Mouse (Mus musculus): ENCODE data around the gene Ush1g. TPM values are rescaled to one million over a fixed set of nuclear protein-coding genes. Genes with fewer than 3 reads are reported as not detected.

Ush1g gene
- polyA plus RNA-seq, 1 experiment from 2014 or later = 0.52 TPM

- Histone ChIP-seq H3K27me3 (replicated peaks; ENCODE audit: control insufficient read depth, insufficient read depth, low read length) (peaks cover 8% of the 10 kb centered on the region), H3K9ac (ENCODE audit: low read depth, low read length) (no peak overlapping the region), H3K27ac (ENCODE audit: low read depth, low read length) (no peak overlapping the region), H3K4me2 (no peak overlapping the region), H3K9me3 (ENCODE audit: control insufficient read depth, low read length) (no peaks in the 10 kb centered on the region), H3K4me1 (replicated peaks; ENCODE audit: control insufficient read depth, insufficient read depth, low read length) (no peaks in the 10 kb centered on the region; the same call in 1 of the 2 replicates), H3K4me3 (ENCODE audit: low read depth, low read length) (no peak overlapping the region), H3K36me3 (ENCODE audit: control insufficient read depth, insufficient read depth, low read length) (no peaks in the 10 kb centered on the region)
- ATAC-seq (replicated peaks; ENCODE audit: low FRiP score) (no peak), DNase-seq (ENCODE audit: low spot score) (no peak)
- 43% methylated on average over 3 of the region's 3 CpGs for WGBS
Observed at GRCm38 (mm10) chr11:115359293-115359692, 37.5 kb upstream of the Ush1g start.

- ATAC-seq (replicated peaks; ENCODE audit: low FRiP score) = no peak
- H3K9ac ChIP-seq (ENCODE audit: low read depth, low read length) = no peak overlapping the region
Observed at GRCm38 (mm10) chr11:115358468-115358867, 36.6 kb upstream of the Ush1g start.

GRCm38 (mm10) chr11:115354183-115354582 lies 32.3 kb upstream of the Ush1g start:
- no peak for ATAC-seq (replicated peaks; ENCODE audit: low FRiP score)
- Histone ChIP-seq H3K9me3 (ENCODE audit: control insufficient read depth, low read length) (no peaks in the 10 kb centered on the region), H3K9ac (ENCODE audit: low read depth, low read length) (no peak overlapping the region), H3K4me3 (ENCODE audit: low read depth, low read length) (no peak overlapping the region), H3K4me2 (no peak overlapping the region), H3K36me3 (ENCODE audit: control insufficient read depth, insufficient read depth, low read length) (no peaks in the 10 kb centered on the region), H3K27ac (ENCODE audit: low read depth, low read length) (no peak overlapping the region), H3K27me3 (replicated peaks; ENCODE audit: control insufficient read depth, insufficient read depth, low read length) (peaks cover 25% of the 10 kb centered on the region), H3K4me1 (replicated peaks; ENCODE audit: control insufficient read depth, insufficient read depth, low read length) (peaks cover 4% of the 10 kb centered on the region)
- peak; percentile 77 for DNase-seq (ENCODE audit: low spot score)
- 7% methylated on average over 8 of the region's 8 CpGs for WGBS

More at GRCm38 (mm10) chr11:115358468-115358867, 36.6 kb upstream of the Ush1g start:
- Histone ChIP-seq H3K27me3 (replicated peaks; ENCODE audit: control insufficient read depth, insufficient read depth, low read length) (peaks cover 8% of the 10 kb centered on the region), H3K4me2 (no peak overlapping the region), H3K27ac (ENCODE audit: low read depth, low read length) (no peak overlapping the region), H3K9me3 (ENCODE audit: control insufficient read depth, low read length) (no peaks in the 10 kb centered on the region), H3K36me3 (ENCODE audit: control insufficient read depth, insufficient read depth, low read length) (no peaks in the 10 kb centered on the region), H3K4me1 (replicated peaks; ENCODE audit: control insufficient read depth, insufficient read depth, low read length) (no peaks in the 10 kb centered on the region; the same call in 1 of the 2 replicates), H3K4me3 (ENCODE audit: low read depth, low read length) (no peak overlapping the region)
- WGBS = 16% methylated on average over 5 of the region's 5 CpGs
- no peak for DNase-seq (ENCODE audit: low spot score)

GRCm38 (mm10) chr11:115353375-115353774 lies 31.5 kb upstream of the Ush1g start:
- ATAC-seq (replicated peaks; ENCODE audit: low FRiP score) = no peak
- whole genome bisulfite sequencing = 79% methylated on average over 5 of the region's 5 CpGs
- H3K4me3 ChIP-seq (ENCODE audit: low read depth, low read length) = no peak overlapping the region
- H3K4me1 ChIP-seq (replicated peaks; ENCODE audit: control insufficient read depth, insufficient read depth, low read length) = peaks cover 11% of the 10 kb centered on the region
- DNase-seq (ENCODE audit: low spot score) = no peak
- H3K9ac ChIP-seq (ENCODE audit: low read depth, low read length) = no peak overlapping the region
- H3K9me3 ChIP-seq (ENCODE audit: control insufficient read depth, low read length) = no peaks in the 10 kb centered on the region
- H3K4me2 ChIP-seq = no peak overlapping the region
- H3K36me3 ChIP-seq (ENCODE audit: control insufficient read depth, insufficient read depth, low read length) = no peaks in the 10 kb centered on the region
- no peak overlapping the region for H3K27ac ChIP-seq (ENCODE audit: low read depth, low read length)
- H3K27me3 ChIP-seq (replicated peaks; ENCODE audit: control insufficient read depth, insufficient read depth, low read length) = peaks cover 28% of the 10 kb centered on the region

GRCm38 (mm10) chr11:115349976-115350375 lies 28.1 kb upstream of the Ush1g start:
- Histone ChIP-seq H3K4me2 (no peak overlapping the region), H3K4me1 (replicated peaks; ENCODE audit: control insufficient read depth, insufficient read depth, low read length) (peaks cover 13% of the 10 kb centered on the region), H3K27me3 (replicated peaks; ENCODE audit: control insufficient read depth, insufficient read depth, low read length) (peaks cover 48% of the 10 kb centered on the region), H3K9ac (ENCODE audit: low read depth, low read length) (no peak overlapping the region), H3K36me3 (ENCODE audit: control insufficient read depth, insufficient read depth, low read length) (no peaks in the 10 kb centered on the region), H3K27ac (ENCODE audit: low read depth, low read length) (no peak overlapping the region), H3K9me3 (ENCODE audit: control insufficient read depth, low read length) (no peaks in the 10 kb centered on the region), H3K4me3 (ENCODE audit: low read depth, low read length) (no peak overlapping the region)
- no peak for ATAC-seq (replicated peaks; ENCODE audit: low FRiP score)
- WGBS = 22% methylated on average over 4 of the region's 4 CpGs
- no peak for DNase-seq (ENCODE audit: low spot score)

- Histone ChIP-seq H3K4me1 (replicated peaks; ENCODE audit: control insufficient read depth, insufficient read depth, low read length) (peaks cover 17% of the 10 kb centered on the region), H3K4me3 (ENCODE audit: low read depth, low read length) (no peak overlapping the region), H3K9me3 (ENCODE audit: control insufficient read depth, low read length) (no peaks in the 10 kb centered on the region), H3K36me3 (ENCODE audit: control insufficient read depth, insufficient read depth, low read length) (no peaks in the 10 kb centered on the region), H3K4me2 (peak overlapping the region; percentile 21), H3K27ac (ENCODE audit: low read depth, low read length) (no peak overlapping the region), H3K27me3 (replicated peaks; ENCODE audit: control insufficient read depth, insufficient read depth, low read length) (peaks cover 60% of the 10 kb centered on the region), H3K9ac (ENCODE audit: low read depth, low read length) (no peak overlapping the region)
- WGBS = 34% methylated on average over 17 of the region's 17 CpGs
- DNase-seq (ENCODE audit: low spot score) = no peak
- ATAC-seq (replicated peaks; ENCODE audit: low FRiP score) = no peak; the same call in 1 of the 2 replicates
Observed at GRCm38 (mm10) chr11:115348681-115349248, 26.9 kb upstream of the Ush1g start.

- DNase-seq (ENCODE audit: low spot score) = no peak
- Histone ChIP-seq H3K27ac (ENCODE audit: low read depth, low read length) (no peak overlapping the region), H3K4me2 (no peak overlapping the region), H3K4me3 (ENCODE audit: low read depth, low read length) (no peak overlapping the region), H3K9me3 (ENCODE audit: control insufficient read depth, low read length) (no peaks in the 10 kb centered on the region), H3K4me1 (replicated peaks; ENCODE audit: control insufficient read depth, insufficient read depth, low read length) (peaks cover 17% of the 10 kb centered on the region), H3K36me3 (ENCODE audit: control insufficient read depth, insufficient read depth, low read length) (no peaks in the 10 kb centered on the region), H3K27me3 (replicated peaks; ENCODE audit: control insufficient read depth, insufficient read depth, low read length) (peaks cover 60% of the 10 kb centered on the region), H3K9ac (ENCODE audit: low read depth, low read length) (no peak overlapping the region)
- no peak for ATAC-seq (replicated peaks; ENCODE audit: low FRiP score)
- 35% methylated on average over 7 of the region's 7 CpGs for WGBS
Observed at GRCm38 (mm10) chr11:115345515-115345914, 23.7 kb upstream of the Ush1g start.

GRCm38 (mm10) chr11:115344967-115345366 lies 23.1 kb upstream of the Ush1g start:
- ATAC-seq (replicated peaks; ENCODE audit: low FRiP score) = no peak
- Histone ChIP-seq H3K27ac (ENCODE audit: low read depth, low read length) (no peak overlapping the region), H3K36me3 (ENCODE audit: control insufficient read depth, insufficient read depth, low read length) (no peaks in the 10 kb centered on the region), H3K9me3 (ENCODE audit: control insufficient read depth, low read length) (no peaks in the 10 kb centered on the region), H3K4me2 (no peak overlapping the region), H3K9ac (ENCODE audit: low read depth, low read length) (no peak overlapping the region), H3K27me3 (replicated peaks; ENCODE audit: control insufficient read depth, insufficient read depth, low read length) (peaks cover 60% of the 10 kb centered on the region), H3K4me3 (ENCODE audit: low read depth, low read length) (no peak overlapping the region), H3K4me1 (replicated peaks; ENCODE audit: control insufficient read depth, insufficient read depth, low read length) (peaks cover 15% of the 10 kb centered on the region)
- 9% methylated on average over 12 of the region's 12 CpGs for WGBS
- DNase-seq (ENCODE audit: low spot score) = no peak

GRCm38 (mm10) chr11:115341866-115342265 lies 20.0 kb upstream of the Ush1g start:
- Histone ChIP-seq H3K4me1 (replicated peaks; ENCODE audit: control insufficient read depth, insufficient read depth, low read length) (peaks cover 6% of the 10 kb centered on the region; the same call in 1 of the 2 replicates), H3K9ac (ENCODE audit: low read depth, low read length) (no peak overlapping the region), H3K4me2 (no peak overlapping the region), H3K27ac (ENCODE audit: low read depth, low read length) (no peak overlapping the region), H3K36me3 (ENCODE audit: control insufficient read depth, insufficient read depth, low read length) (no peaks in the 10 kb centered on the region), H3K27me3 (replicated peaks; ENCODE audit: control insufficient read depth, insufficient read depth, low read length) (peaks cover 55% of the 10 kb centered on the region), H3K4me3 (ENCODE audit: low read depth, low read length) (no peak overlapping the region), H3K9me3 (ENCODE audit: control insufficient read depth, low read length) (no peaks in the 10 kb centered on the region)
- WGBS = 67% methylated on average over 6 of the region's 6 CpGs
- no peak for DNase-seq (ENCODE audit: low spot score)
- ATAC-seq (replicated peaks; ENCODE audit: low FRiP score) = no peak

Measured in liver, embryonic 11.5 days (tissue).